Mouse (Mus musculus) brain, embryonic 14.5 days (tissue): ENCODE measurements at regions not wholly inside any gene's neighbourhood (a gene's known extent, or its start where the extent isn't known, plus 50 kb on each side); places are given as distances from the start of the nearest gene placed in this dataset.
"Not testable (repeated sequence)": the region's sequence is repeated elsewhere in the genome, so short reads cannot be mapped to it uniquely, and the experiment has no call there.

Experiments
- DNase-seq: peaks from one replicate; pipeline ENCODE4 v3.0.0-alpha.2; 2011; ENCODE audit warnings: low read depth
- CTCF ChIP-seq: fragments of 200-500 bp; IDR thresholded peaks from 2 replicates; pipeline ENCODE4 v1.5.1; 2012; ENCODE audit warnings: inconsistent platforms, mild to moderate bottlenecking, moderate library complexity, borderline replicate concordance; ENCODE audit not compliant: insufficient read depth, insufficient read length; ENCODE audit errors: extremely low read depth
- POLR2A ChIP-seq: fragments of 200-500 bp; IDR thresholded peaks from 2 replicates; pipeline ENCODE4 v1.6.1; 2012; ENCODE audit warnings: mild to moderate bottlenecking, inconsistent platforms, borderline replicate concordance; ENCODE audit not compliant: poor library complexity, insufficient read depth, insufficient read length, severe bottlenecking; ENCODE audit errors: extremely low read depth

DNA sequence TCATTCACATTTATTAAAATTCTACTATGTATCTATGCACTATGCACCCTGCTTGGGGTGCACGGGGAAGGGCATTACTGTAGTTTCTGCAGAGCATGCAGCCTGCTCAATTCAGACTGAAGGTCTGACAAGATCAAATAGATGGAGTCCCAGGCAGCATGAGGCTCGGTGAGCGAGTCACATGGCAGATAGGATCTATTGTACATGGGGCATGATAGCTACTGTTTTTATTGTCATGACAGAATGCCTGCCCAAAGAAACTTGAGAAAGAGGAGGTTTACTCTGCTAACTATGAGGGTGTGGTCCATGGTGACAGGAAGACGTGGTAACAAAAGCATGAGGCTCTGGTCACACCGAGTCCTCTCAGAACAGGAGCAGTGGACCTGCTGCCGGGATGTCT is 203.1 kb upstream of the Sesn3 start:
- no peak for TF ChIP-seq CTCF
- TF ChIP-seq POLR2A: no peak

DNA sequence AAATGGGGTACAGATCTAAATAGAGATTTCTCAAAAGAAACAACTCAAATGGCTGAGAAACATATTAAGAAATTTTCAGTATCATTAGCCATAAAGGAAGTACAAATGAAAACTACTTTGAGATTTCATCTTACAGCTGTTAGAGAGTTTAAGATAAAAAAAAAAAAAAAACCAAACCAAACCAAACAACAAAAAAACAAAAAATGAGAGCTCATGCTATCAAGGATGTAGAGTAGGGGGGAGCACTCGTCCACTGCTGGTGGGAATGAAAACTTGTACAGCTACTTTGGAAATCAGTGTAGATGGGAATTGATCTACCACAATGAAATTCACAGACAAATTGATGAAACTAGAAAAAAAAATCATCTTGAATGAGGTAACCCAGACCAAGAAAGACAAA is 201.9 kb upstream of the Sesn3 start:
- TF ChIP-seq CTCF (no peak), POLR2A (no peak)

More for the DNA sequence above, 203.1 kb upstream of the Sesn3 start:
- DNase-seq: no peak

DNA sequence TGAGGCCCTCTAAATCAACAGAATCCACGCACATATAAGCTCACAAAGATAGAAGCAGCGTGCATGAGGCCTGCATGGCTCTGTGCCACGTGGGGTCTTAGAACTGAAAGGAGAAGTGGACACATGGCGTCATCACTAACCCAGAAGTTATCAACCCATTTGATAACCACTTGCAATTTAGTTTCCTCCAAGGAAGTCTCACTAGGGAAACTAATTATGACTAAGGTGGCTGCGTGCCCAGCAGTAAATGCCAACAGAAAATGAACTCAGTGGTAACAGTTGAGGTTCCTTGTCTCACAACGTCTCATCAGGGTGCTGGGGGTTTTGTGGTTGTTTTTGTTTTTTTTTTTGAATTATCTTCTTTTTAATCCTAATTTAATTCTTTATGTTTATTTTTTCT is 200.6 kb upstream of the Sesn3 start:
- TF ChIP-seq CTCF: no peak
- TF ChIP-seq POLR2A: no peak
- peak; percentile 44 for DNase-seq

More for the DNA sequence above, 201.9 kb upstream of the Sesn3 start:
- DNase-seq: no peak

DNA sequence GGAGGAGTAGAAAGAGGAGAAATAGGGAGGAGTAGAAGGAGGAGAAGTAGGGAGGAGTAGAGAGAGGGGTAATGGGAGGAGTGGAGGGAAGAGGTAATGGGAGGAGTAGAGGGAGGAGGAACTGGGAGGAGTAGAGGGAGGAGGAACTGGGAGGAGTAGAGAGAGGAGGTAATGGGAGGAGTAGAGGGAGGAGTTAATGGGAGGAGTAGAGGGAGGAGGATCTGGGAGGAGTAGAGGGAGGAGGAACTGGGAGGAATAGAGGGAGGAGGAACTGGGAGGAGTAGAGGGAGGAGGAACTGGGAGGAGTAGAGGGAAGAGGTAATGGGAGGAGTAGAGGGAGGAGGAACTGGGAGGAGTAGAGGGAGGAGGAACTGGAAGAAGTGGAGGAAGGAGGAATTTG is 200.0 kb upstream of the Sesn3 start:
- DNase-seq: not testable (repeated sequence)

DNA sequence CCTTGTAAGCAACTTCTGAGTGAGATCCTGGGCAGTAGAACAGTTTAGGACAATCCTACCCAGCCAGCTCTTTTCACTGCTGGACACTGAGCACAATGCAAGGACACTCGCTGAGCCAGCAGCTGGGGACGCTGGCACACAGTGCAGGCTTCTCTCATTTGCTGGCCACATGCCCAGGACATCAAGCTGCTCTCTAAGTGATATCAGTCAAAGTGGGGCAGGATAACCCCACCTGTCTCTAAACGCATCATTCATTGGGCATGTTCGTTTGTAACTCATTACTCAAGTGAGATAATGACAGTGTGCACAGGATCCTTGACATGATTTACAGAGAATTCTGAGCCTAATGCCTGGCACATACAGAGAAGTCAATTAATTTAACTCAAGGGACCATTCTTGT is 199.4 kb upstream of the Sesn3 start:
- TF ChIP-seq POLR2A: no peak
- TF ChIP-seq CTCF: no peak
- DNase-seq: peak; percentile 85

DNA sequence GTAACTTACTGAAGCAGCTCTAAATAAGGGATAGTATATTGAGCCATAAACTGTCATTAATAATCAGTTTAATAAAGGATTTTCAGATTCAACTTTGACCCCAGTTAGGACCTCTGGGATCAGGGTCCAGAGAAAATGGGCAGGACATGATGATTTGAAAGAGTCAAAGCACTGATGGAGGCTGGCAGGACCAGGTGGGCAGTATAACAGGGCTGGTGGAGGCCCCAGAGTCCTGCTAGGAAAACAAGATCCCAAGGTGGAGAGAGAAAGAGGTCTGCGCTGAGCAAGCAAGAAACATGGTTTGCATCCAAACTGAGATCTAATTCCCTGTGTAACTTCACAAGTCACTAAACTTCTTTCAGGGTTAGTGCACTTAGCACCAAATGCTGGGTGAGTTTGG is 199.0 kb upstream of the Sesn3 start:
- TF ChIP-seq POLR2A (no peak), CTCF (no peak)
- DNase-seq: no peak

DNA sequence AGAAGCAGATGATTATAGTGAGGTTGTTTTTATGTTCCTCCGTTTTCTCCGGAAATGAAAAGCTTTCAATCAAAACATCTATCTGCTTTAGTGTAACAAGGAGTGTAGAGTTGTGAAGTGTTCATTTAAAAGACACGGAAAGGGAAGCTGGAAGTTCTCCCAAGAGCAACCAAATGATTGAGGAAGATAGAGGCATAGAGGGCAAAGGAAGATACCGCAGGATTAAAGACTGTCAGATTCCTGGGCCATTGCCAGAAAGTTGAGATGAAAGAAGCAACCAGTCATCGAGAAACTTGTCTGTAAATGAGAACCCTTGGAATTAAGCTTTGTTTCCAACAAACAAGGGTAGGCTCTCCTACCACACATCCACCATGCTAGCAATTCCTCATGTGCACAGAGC is 198.1 kb upstream of the Sesn3 start:
- DNase-seq: no peak

DNA sequence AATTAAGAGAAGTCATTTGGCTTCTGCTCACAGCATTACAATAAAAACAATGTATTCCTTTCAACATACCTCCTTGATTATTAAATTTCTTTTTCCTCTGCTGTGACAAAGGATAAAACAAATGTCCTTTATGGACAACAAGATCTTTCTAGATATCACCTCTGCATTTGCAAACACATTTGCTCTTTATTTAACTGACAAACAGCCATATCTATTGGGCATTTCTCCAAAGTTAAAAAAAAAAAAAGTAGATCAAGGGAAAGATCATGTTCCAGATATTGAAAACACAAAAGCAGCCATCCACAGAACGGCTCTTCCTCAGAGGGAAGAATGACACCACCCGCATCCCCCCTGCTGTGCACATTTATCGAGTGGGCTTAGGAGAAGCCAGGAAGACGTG is 193.7 kb upstream of the Sesn3 start:
- DNase-seq: peak; percentile 19
- no peak for TF ChIP-seq CTCF
- TF ChIP-seq POLR2A: no peak

More for the DNA sequence above, 198.1 kb upstream of the Sesn3 start:
- TF ChIP-seq CTCF (no peak), POLR2A (no peak)

DNA sequence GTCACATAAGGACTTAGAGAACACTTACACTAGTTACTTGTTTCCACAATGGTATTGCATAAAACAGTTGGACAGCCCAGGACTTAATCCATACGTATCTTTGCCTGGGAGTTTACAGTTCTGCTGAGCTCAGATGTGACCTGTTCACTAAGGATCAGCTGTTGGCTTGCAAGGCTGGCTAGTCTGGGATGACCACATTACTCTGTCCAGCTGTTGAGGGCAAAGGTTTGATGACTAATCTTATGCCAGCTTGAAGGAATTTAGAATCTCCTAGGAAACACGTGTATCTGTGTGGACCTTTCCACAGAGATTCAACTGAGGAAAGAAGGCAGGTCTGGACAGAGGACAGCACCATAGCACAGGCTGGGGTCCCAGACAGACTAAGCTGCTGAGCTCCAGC is 188.7 kb upstream of the Sesn3 start:
- DNase-seq: no peak
- TF ChIP-seq CTCF: no peak
- TF ChIP-seq POLR2A: no peak

DNA sequence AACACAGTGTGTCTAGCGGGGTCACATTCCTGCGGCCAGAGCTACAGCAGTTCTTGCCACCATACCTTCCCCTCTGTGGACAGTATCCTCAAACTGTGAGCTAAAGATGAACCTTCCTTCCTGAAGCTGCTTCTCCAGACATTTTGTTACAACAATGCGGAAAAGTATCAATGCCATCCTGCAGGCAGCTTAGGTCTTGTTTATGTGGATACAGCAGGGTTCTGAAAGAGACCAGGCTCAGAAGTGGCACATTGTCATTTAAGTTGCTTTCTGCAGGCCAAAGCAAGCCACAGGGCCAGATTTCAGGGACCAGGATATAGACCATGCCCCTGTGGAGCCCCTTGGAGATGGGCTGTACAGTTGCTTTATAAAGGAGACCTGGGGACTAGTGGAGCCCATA is 188.3 kb upstream of the Sesn3 start:
- DNase-seq: no peak
- no peak for TF ChIP-seq POLR2A
- no peak for TF ChIP-seq CTCF

DNA sequence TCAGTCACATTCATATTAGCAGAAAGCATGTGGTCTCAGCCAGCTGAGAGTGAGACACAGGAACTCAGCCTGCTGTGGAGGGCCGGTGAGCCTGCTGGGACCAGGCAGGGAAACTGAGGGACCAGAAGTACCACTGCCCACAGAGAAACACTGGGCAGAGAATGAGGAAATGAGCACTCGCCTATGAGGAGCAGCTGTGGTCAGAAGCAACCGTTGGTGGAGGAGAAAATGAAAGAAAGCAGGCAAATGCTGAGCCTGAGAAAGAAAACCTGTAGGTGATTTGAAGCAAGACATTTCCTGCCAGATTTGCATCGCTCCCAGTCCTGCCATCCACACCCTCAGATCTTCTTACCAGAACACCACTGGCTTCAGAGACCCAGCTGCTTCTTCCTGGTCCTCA is 187.0 kb upstream of the Sesn3 start:
- no peak for DNase-seq
- TF ChIP-seq POLR2A: no peak
- no peak for TF ChIP-seq CTCF

DNA sequence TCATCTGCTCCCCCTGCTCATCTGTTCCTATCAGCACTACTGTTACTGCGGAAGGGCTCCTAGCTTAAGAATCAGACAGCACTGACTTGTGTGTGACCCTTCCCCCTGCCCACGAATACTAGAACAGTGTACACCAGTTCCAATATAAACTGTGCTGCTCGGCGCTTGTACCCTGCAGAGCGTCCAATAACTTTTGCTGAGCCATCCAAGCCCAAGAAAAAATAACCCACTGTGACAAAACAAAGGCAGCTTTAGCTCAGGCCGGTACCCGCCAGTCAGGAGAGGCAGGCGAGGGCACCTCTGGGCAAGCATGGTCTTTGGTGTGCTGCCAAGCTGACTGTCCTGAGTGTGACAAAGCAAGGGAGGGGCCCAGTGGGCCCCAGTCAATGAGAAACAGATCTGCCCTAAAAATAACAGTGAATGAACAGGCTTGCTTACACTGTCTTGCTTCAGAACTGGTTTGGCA is 185.0 kb upstream of the Sesn3 start:
- TF ChIP-seq POLR2A: no peak
- TF ChIP-seq CTCF: no peak

DNA sequence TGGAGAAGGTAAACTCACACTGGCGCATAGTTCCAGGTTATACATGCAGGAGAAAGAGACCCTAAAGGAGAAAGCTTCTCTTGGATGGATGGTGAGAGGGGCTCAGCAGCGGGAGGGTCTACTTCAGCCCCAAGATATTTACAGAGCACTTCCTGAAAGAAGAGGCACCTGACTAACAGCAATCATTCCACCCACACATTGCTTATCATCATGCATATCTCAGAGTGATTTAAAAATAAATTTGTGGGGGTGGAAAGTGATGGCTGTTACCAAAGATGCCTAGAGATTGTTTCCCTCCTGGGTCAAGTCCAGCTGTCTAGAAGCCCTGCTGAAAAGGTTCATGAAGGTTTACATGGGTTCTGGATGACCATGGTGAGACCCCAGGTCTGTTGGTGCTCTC is 184.4 kb upstream of the Sesn3 start:
- TF ChIP-seq POLR2A: no peak
- no peak for DNase-seq

More for the DNA sequence above, 185.0 kb upstream of the Sesn3 start:
- peak; percentile 73 for DNase-seq
